Mouse (Mus musculus) central nervous system, embryonic 14 days (tissue): ENCODE data around the gene Myo1f. TPM values are rescaled to one million over a fixed set of nuclear protein-coding genes. Genes with fewer than 3 reads are reported as not detected.

ENCODE experiments used
- polyA plus RNA-seq: library from polyadenylated mRNA; depleted of rRNA; stranded (reverse); fragments of >200 nt; gene quantifications from 2 replicates; pipeline ENCODE4 v1.2.3, GENCODE M21; 2012; rRNA removed

Gene Myo1f
- 1.8 TPM in 2 replicates for polyA plus RNA-seq

GRCm38 (mm10) chr17:33555223-33555855, at the start of gene Myo1f:
Myo1f (plus strand) TSS chr17:33555707.

GRCm38 (mm10) chr17:33523918-33524755, 31.4 kb upstream of the Myo1f start, which contains the start of gene Adamts10:
Adamts10 (plus strand) TSS chr17:33524204.

DNA sequence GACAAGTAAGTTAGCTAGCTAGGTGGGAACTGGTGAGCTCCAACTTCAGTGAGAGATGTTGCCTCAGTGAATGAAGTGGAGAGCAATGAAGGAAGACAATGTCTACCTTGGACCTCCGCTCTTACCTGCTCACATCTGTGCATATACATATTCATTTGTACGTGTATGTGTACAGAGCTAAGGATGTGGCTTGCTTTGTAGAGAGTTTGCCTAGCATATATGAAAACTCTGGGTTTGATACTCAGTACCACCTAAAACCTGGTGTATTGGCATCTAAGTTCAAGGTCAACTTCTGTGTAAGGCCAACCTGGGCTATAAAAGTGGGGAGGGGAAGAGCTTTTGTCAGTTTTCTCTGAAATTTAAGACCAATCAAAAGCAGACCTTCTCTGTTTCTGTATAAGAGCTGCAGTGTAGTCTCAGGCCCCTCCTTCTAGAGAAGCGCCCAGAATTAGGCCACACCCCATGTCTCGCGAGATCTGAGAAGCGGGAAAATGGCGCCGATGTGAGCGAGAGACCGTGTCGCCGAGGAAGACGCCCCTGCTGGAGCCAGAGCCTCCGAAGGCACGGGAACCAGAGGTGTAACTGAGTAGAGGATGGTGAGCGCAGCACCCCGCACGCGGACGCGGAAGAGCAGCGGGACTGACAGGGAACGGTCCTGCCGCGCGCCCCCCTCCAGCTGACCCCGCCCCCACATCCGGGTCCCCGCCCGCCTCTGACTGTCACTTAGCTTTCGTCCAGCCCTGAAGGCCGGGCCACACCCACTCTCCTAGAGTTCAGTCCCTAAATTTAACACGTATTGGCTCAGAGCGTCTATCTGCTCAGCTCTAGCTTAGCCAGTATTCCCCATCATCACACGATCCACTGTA, 73.3 kb downstream of the Myo1f start, which contains the start of gene Zfp414:
TSS of gene Zfp414 (plus strand) at position 470 of the 866 bp plus-strand sequence.

GRCm38 (mm10) chr17:33637516-33638276, 82.2 kb downstream of the Myo1f start, which contains the start of gene Pram1:
Pram1 (plus strand) TSS chr17:33638056.

Other genes starting within 250 kb of the Myo1f start
- gene Zfp81, start 196.8 kb upstream of the Myo1f start, polyA plus RNA-seq, result 14.8 and 18.2 TPM in 2 replicates
- 19.1 and 21.0 TPM in 2 replicates for gene Zfp101, start 161.1 kb upstream of the Myo1f start, polyA plus RNA-seq
- gene Actl9, start 122.8 kb upstream of the Myo1f start, polyA plus RNA-seq, result 0.08 and 0.15 TPM in 2 replicates
- 120 and 157 TPM in 2 replicates for gene Adamts10, start 31.5 kb upstream of the Myo1f start, polyA plus RNA-seq
- gene Zfp414, start 73.4 kb downstream of the Myo1f start, polyA plus RNA-seq, result 119 and 126 TPM in 2 replicates
- gene Pram1, start 82.3 kb downstream of the Myo1f start, polyA plus RNA-seq, result 0.96 and 1.2 TPM in 2 replicates
- 346 and 372 TPM in 2 replicates for gene Hnrnpm, start 131.2 kb downstream of the Myo1f start, polyA plus RNA-seq
- gene March2, start 163.0 kb downstream of the Myo1f start, polyA plus RNA-seq, result 54.7 and 54.9 TPM in 2 replicates
- gene Rab11b, start 204.8 kb downstream of the Myo1f start, polyA plus RNA-seq, result 492 and 498 TPM in 2 replicates
- gene Angptl4, start 226.1 kb downstream of the Myo1f start, polyA plus RNA-seq, result 8.6 and 13.8 TPM in 2 replicates